Mouse (Mus musculus) ES-E14 (cell line): ENCODE measurements at regions not wholly inside any gene's neighbourhood (a gene's known extent, or its start where the extent isn't known, plus 50 kb on each side); places are given as distances from the start of the nearest gene placed in this dataset.

Experiments used
- DNase-seq: peaks from one replicate; pipeline ENCODE4 v3.0.0-alpha.2; 2013; ENCODE audit warnings: low read depth, low spot score
- H3K27ac ChIP-seq: 2 replicates; pipeline ENCODE4 v1.5.1; 2012; ENCODE audit warnings: low read depth, mild to moderate bottlenecking, low read length, moderate library complexity, mixed read lengths; ENCODE audit not compliant: poor library complexity, insufficient read depth, severe bottlenecking
- H3K36me3 ChIP-seq: 2 replicates; pipeline ENCODE4 v1.6.1; 2012; ENCODE audit warnings: mild to moderate bottlenecking, low read length, moderate library complexity, mixed read lengths; ENCODE audit not compliant: control insufficient read depth, poor library complexity, insufficient read depth, severe bottlenecking
- H3K4me1 ChIP-seq, 2 experiments: fragments of 150-350 bp in 1 of 2; sonication (generic) in 1 of 2; 2 replicates each; pipeline ENCODE4 v1.6.1; 2012; ENCODE audit warnings: low read length in 2 of 2, mild to moderate bottlenecking in 1 of 2, mixed read lengths in 1 of 2; ENCODE audit not compliant: control insufficient read depth in 2 of 2, insufficient read depth in 2 of 2, poor library complexity in 1 of 2
- H3K4me3 ChIP-seq, 2 experiments: fragments of 150-350 bp in 1 of 2; sonication (generic) in 1 of 2; 2 replicates each; pipeline ENCODE4 v1.5.1; 2012; ENCODE audit warnings: low read length in 2 of 2, low read depth in 1 of 2, mild to moderate bottlenecking in 1 of 2, mixed read lengths in 1 of 2; ENCODE audit not compliant: insufficient read depth in 1 of 2, poor library complexity in 1 of 2, severe bottlenecking in 1 of 2
- H3K9ac ChIP-seq: 2 replicates; pipeline ENCODE4 v1.6.1; 2012; ENCODE audit warnings: low read depth, mild to moderate bottlenecking, low read length, mixed read lengths; ENCODE audit not compliant: poor library complexity, insufficient read depth, severe bottlenecking
- H3K9me3 ChIP-seq: fragments of 150-350 bp; sonication (generic); 2 replicates; pipeline ENCODE4 v1.6.1; 2012; ENCODE audit warnings: low read depth, mild to moderate bottlenecking, low read length; ENCODE audit not compliant: control insufficient read depth, insufficient read depth
- CHD2 ChIP-seq: IDR thresholded peaks from 2 replicates; pipeline ENCODE4 v1.6.1; 2014; ENCODE audit warnings: mild to moderate bottlenecking, low read depth, low read length, inconsistent platforms
- HCFC1 ChIP-seq: IDR thresholded peaks from 2 replicates; pipeline ENCODE4 v1.6.1; 2012; ENCODE audit warnings: low read length, inconsistent platforms, borderline replicate concordance; ENCODE audit not compliant: insufficient read depth
- MAFK ChIP-seq: IDR thresholded peaks from 2 replicates; pipeline ENCODE4 v1.6.1; 2014; ENCODE audit warnings: mild to moderate bottlenecking, low read depth, low read length, inconsistent platforms; ENCODE audit not compliant: insufficient read depth
- ZC3H11A ChIP-seq: IDR thresholded peaks from 2 replicates; pipeline ENCODE4 v1.6.1; 2012; ENCODE audit warnings: low read depth, mild to moderate bottlenecking, inconsistent platforms, low read length, borderline replicate concordance
- ZNF384 ChIP-seq: IDR thresholded peaks from 2 replicates; pipeline ENCODE4 v1.6.1; 2012; ENCODE audit warnings: low read depth, low read length, inconsistent platforms
- in situ Hi-C, 2 experiments: fragments of 600-800 bp; cut with MboI; formaldehyde crosslinking; loops; one replicate each; pipeline ENCODE4 v1.15.1; 2025; ENCODE audit warnings: low sequenced_read_pairs in 2 of 2, inconsistent platforms in 1 of 2; ENCODE audit not compliant: unreplicated experiment in 2 of 2

DNA sequence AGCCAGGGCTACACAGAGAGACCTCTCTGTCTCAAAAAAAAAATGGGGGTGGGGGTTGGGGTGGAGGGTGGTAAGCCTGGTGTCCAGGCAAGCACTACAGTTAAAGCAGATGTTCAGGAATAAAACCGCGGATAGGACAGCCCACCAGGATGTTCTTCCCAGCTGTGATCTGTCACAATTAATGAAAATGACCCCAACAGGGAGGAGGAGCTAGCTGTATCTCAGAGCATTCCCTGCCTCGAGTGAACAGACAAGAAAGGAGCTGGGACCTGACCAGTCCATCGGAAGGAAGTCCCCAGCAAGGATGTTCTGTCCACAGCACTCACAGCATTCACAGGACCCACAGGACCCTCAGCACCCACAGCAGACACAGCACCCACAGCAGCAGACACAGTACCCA lies 80.4 kb downstream of the Utp6 start:
- in situ Hi-C loops = no loop called here
- TF ChIP-seq MAFK (no peak), ZNF384 (no peak), HCFC1 (no peak)
- H3K4me1 ChIP-seq = no peaks in the 10 kb centered on the region
- H3K4me3 ChIP-seq = no peak overlapping the region
- no peak overlapping the region for H3K9ac ChIP-seq
- no peak overlapping the region for H3K27ac ChIP-seq
- H3K36me3 ChIP-seq = no peaks in the 10 kb centered on the region
- DNase-seq = no peak
- H3K9me3 ChIP-seq = no peaks in the 10 kb centered on the region

DNA sequence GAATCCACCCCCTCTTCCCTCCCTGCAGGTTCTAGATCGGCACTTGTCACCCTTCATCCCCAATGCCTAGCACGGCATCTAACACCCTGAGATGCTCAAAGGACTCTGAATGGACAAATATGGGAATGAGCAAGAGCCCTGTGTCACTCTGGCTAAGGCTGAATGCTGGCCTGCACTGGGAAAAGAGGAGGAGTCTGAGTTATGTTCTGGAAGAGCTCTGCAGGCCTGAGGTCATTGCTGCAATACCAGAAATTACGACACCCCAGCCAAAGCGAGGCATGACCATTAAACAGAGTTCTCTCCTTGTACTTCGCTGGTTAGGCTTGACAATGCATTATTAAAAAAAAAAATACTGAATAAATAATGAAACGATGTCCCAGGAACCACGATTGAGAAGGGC lies 84.1 kb downstream of the Utp6 start:
- no peak for DNase-seq

DNA sequence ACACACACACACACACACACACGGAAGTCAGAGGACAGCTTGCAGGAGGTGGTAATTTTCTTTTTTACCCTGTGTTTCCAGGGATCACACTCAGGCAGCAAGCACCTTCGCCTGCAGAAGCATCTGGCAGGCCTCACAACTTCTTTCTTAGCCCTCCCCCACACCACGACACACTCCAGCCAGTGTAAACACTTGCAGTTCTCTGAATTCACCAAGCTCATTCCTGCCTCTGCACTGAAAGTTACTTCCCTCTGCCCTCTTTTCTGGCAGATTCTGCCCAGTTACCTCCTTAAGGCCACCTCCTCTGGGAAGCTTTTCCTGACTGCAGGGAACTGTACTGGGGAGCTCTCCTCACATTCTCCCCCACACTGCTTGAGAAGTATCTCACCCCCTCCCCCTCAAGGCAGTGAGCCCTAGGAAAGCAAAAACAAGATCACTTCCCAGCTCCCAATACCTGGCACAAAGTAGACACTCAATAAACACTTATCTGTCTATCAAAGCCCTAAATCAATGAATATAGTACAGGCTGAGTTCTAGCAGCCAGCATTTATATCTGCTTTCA lies 84.9 kb downstream of the Utp6 start:
- H3K9ac ChIP-seq = no peak overlapping the region
- DNase-seq = no peak
- in situ Hi-C loops = no loop called here
- no peaks in the 10 kb centered on the region for H3K36me3 ChIP-seq
- H3K4me1 ChIP-seq = no peaks in the 10 kb centered on the region
- H3K27ac ChIP-seq = no peak overlapping the region
- H3K9me3 ChIP-seq = no peaks in the 10 kb centered on the region
- no peak overlapping the region for H3K4me3 ChIP-seq
- TF ChIP-seq CHD2 (no peak), MAFK (no peak), HCFC1 (no peak), ZC3H11A (no peak)

More for the DNA sequence above, 84.1 kb downstream of the Utp6 start:
- H3K9me3 ChIP-seq = no peaks in the 10 kb centered on the region
- TF ChIP-seq CHD2 (no peak), HCFC1 (no peak), MAFK (no peak), ZC3H11A (no peak), ZNF384 (no peak)
- H3K4me3 ChIP-seq = no peak overlapping the region
- no peaks in the 10 kb centered on the region for H3K36me3 ChIP-seq
- H3K4me1 ChIP-seq = no peaks in the 10 kb centered on the region
- no peak overlapping the region for H3K27ac ChIP-seq
- in situ Hi-C loops = no loop called here
- H3K9ac ChIP-seq = no peak overlapping the region

DNA sequence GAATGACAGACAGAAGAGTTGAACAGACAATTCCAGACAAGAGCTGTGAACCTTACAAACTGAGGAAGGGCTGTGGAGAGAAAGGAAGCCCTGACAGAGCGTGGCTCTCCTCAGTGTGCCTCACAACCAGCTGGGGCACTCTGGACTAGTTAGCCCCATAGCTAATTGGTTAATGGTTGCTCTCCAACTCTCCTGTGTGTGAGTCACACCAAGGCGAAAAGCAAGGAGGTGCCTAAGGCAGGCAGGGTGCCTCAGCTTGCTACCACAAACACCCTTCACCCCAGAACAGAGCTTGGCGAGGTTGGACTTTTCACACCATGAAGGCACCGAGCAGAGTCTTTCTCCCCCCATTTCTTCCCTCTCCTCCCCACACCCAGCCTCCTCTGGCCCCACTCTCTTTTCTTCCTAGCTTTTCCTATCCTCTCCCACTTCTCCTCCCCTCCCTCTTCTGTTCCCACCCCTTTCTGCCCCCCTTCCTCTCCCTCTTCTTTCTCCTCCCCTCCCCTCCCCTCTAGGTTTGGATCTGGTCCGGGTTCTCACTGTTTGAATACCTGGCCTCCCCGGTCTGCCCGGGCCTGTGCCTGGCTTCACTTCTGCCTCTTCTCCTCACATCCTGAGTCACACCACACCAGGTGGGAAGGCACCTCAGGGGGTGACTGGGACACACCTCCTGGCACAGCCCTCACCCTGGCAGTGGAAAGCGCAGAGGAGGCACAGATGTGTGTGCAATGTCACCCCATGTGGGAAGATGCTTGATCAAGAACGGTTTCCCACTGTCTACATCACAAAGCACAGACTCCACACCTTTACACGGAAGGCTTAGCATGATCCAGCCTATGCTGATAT lies 90.2 kb downstream of the Utp6 start:
- DNase-seq = no peak
- in situ Hi-C loops = no loop called here
- no peaks in the 10 kb centered on the region for H3K4me1 ChIP-seq
- H3K9ac ChIP-seq = no peak overlapping the region
- H3K4me3 ChIP-seq = no peak overlapping the region
- H3K36me3 ChIP-seq = no peaks in the 10 kb centered on the region
- H3K9me3 ChIP-seq = peaks cover 3% of the 10 kb centered on the region; the same call in 1 of the 2 replicates
- TF ChIP-seq CHD2 (no peak), ZC3H11A (no peak), HCFC1 (no peak), ZNF384 (no peak), MAFK (no peak)
- no peak overlapping the region for H3K27ac ChIP-seq
